Mouse (Mus musculus) intestine, embryonic 15.5 days (tissue): Measurements from ENCODE around the gene Tns2. TPM values are rescaled to one million over a fixed set of nuclear protein-coding genes. Genes with fewer than 3 reads are reported as not detected.
"Not testable (repeated sequence)": the region's sequence is repeated elsewhere in the genome, so short reads cannot be mapped to it uniquely, and the experiment has no call there.

Experiments
- ATAC-seq: fragments of 200-750 bp; cut with Nextera tagmentation; 2 replicates; pipeline ENCODE4 v1.8.0; 2017; ENCODE audit warnings: moderate TSS enrichment, moderate library complexity
- H3K27ac ChIP-seq: fragments of 300-500 bp; sonication (generic); 2 replicates; pipeline ENCODE4 v1.5.1; 2015; ENCODE audit warnings: mild to moderate bottlenecking, inconsistent platforms
- H3K27me3 ChIP-seq: fragments of 300-500 bp; sonication (generic); replicated peaks from 2 replicates; pipeline ENCODE4 v1.6.1; 2015; ENCODE audit warnings: inconsistent platforms
- H3K36me3 ChIP-seq: fragments of 300-500 bp; sonication (generic); 2 replicates; pipeline ENCODE4 v1.6.1; 2015; ENCODE audit warnings: inconsistent platforms
- H3K4me1 ChIP-seq: fragments of 300-500 bp; sonication (generic); replicated peaks from 2 replicates; pipeline ENCODE4 v1.6.1; 2015; ENCODE audit warnings: inconsistent platforms
- H3K4me2 ChIP-seq: fragments of 300-500 bp; sonication (generic); replicated peaks from 2 replicates; pipeline ENCODE4 v1.6.1; 2015; ENCODE audit warnings: mild to moderate bottlenecking, inconsistent platforms
- H3K4me3 ChIP-seq: fragments of 300-500 bp; sonication (generic); replicated peaks from 2 replicates; pipeline ENCODE4 v1.5.1; 2015; ENCODE audit warnings: inconsistent platforms
- H3K9ac ChIP-seq: fragments of 300-500 bp; sonication (generic); 2 replicates; pipeline ENCODE4 v1.6.1; 2015; ENCODE audit warnings: inconsistent platforms
- H3K9me3 ChIP-seq: fragments of 300-500 bp; sonication (generic); 2 replicates; pipeline ENCODE4 v1.6.1; 2016; ENCODE audit warnings: inconsistent platforms
- WGBS: fragments of 180-500 bp; shearing (Covaris S2); methylation state at CpG from one replicate; pipeline ENCODE4 v1.1.7; 2015; 5-methylcytosine and 5-hydroxymethylcytosine counted together
- polyA plus RNA-seq: library from polyadenylated mRNA; unstranded; fragments of >200 nt; fragmentation: Nextera tagmentation; extraction: Ambion mirVana; gene quantifications from 2 replicates; pipeline ENCODE4 v1.2.1, GENCODE M21; 2015

The Tns2 gene
- polyA plus RNA-seq, 1 experiment from 2014 or later = 28.2 TPM

DNA sequence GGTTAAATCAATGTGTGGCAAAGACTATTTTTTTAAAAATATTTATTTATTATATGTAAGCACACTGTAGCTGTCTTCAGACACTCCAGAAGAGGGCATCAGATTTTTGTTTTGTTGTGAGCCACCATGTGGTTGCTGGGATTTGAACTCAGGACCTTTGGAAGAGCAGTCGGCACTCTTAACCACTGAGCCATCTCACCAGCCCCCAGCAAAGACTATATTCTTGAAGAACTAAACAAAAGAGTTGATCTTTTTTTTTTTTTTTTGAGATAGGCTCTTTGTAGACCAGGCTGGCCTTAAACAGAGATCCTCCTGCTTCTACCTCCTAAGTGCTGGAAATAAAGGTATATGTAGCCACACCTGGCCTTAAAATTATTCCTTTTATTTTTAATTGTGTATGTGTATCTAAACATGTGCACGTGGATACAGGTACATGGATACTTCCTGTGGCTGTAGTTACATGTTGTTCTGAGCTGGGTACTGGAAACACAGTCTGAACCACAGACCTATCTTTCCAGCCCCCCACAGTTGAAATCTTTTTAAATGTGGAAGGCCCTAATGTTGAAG, 23.0 kb upstream of the Tns2 start:
- H3K9ac ChIP-seq = no peak overlapping the region
- no peak overlapping the region for H3K27ac ChIP-seq
- ATAC-seq = no peak
- H3K36me3 ChIP-seq = no peaks in the 10 kb centered on the region
- no peak overlapping the region for H3K4me3 ChIP-seq
- no peaks in the 10 kb centered on the region for H3K9me3 ChIP-seq
- 94% methylated on average over 2 of the region's 2 CpGs for WGBS
- H3K27me3 ChIP-seq = no peaks in the 10 kb centered on the region
- no peak overlapping the region for H3K4me2 ChIP-seq
- no peaks in the 10 kb centered on the region for H3K4me1 ChIP-seq

DNA sequence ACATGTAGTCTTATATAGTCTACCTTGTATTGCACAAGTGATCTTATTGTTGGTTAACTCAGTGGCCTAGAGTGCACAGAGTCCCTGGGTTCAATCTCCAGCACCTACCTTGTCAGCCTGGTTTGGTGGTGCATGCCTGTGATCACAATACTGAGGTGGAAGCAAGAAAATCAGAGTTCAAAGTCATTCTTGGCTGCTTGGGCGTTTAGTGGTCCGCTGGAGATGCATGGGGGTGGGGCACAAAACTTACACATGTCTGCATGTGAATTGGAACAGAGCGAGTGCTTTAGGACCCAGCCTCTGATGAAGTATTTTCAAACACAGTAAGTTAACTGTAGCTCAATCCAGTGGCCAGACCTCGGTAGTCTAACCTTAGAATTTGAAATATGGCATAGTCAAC, 21.0 kb upstream of the Tns2 start:
- H3K4me3 ChIP-seq = no peak overlapping the region
- no peak overlapping the region for H3K9ac ChIP-seq
- H3K9me3 ChIP-seq = no peaks in the 10 kb centered on the region
- no peaks in the 10 kb centered on the region for H3K27me3 ChIP-seq
- no peaks in the 10 kb centered on the region for H3K4me1 ChIP-seq
- no peak overlapping the region for H3K4me2 ChIP-seq
- peaks cover 6% of the 10 kb centered on the region; the same call in 1 of the 2 replicates for H3K36me3 ChIP-seq
- no peak for ATAC-seq
- WGBS = 63% methylated on average over 4 of the region's 4 CpGs
- H3K27ac ChIP-seq = no peak overlapping the region

DNA sequence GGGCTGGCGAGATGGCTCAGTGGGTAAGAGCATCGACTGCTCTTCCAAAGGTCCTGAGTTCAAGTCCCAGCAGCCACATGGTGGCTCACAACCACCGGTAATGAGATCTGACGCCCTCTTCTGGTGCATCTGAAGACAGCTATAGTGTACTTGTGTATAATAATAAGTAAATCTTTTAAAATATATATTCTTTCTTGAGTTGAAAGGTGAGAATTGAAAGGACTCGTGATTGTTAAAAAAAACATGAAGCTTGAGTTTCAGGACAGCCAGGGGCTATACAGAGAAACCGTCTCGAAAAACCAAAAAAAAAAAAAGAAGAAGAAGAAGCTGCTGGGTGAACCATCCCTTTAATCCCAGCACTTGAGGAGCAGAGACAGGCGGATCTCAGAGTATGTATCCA, 20.3 kb upstream of the Tns2 start:
- not testable (repeated sequence) for H3K9me3 ChIP-seq, H3K4me3 ChIP-seq, ATAC-seq, H3K4me1 ChIP-seq, H3K27ac ChIP-seq, H3K9ac ChIP-seq, H3K4me2 ChIP-seq, H3K27me3 ChIP-seq
- H3K36me3 ChIP-seq = peaks cover 12% of the 10 kb centered on the region
- 78% methylated on average over 8 of the region's 8 CpGs for WGBS

DNA sequence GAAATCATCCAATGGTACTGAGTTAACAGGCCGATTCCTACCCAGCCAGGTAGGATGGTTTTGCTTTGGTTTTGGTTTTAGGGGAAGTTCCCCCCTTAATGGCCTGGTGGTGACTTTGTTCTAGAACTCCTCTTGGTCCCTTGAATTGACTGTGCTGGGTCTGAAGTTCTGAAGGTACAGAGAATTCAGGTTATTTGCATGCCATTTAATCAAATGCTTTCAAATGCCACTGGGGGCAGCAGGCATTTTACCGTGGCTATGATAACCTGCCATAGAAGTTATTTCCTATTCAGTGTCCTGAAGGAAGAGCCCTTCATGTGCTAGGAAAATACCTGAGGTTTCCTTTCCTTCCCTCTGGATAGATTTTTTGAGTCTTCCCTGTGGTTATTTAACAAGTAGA, 19.8 kb upstream of the Tns2 start:
- H3K9ac ChIP-seq = 0 out of 2 replicates have a peak overlapping the region, but pooled peaks have one; percentile 2
- H3K27ac ChIP-seq = no peak overlapping the region
- no peak for ATAC-seq
- H3K27me3 ChIP-seq = no peaks in the 10 kb centered on the region
- H3K36me3 ChIP-seq = peaks cover 12% of the 10 kb centered on the region
- no peaks in the 10 kb centered on the region for H3K4me1 ChIP-seq
- H3K9me3 ChIP-seq = no peaks in the 10 kb centered on the region
- 63% methylated on average over 2 of the region's 2 CpGs for WGBS
- no peak overlapping the region for H3K4me3 ChIP-seq
- no peak overlapping the region for H3K4me2 ChIP-seq

DNA sequence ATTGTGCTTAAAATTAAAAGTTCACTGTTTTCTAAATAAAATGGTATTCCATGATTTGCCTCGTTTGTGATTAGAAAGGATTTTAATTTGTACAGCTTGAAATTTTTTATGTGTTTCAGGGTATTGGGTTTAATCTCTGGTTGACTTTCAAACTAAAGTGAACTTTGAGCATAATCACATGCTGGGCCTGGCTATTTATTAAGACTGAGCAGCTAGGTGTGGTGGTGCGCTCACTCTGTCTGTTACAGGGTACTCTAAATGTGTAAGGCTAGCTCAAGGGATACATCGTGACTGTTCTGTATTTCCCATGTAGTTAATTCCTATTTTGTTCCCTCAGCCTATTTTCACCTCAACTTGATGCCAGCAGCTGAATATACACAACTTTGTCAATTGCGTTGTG, 18.1 kb upstream of the Tns2 start:
- WGBS = 76% methylated on average over 4 of the region's 4 CpGs

DNA sequence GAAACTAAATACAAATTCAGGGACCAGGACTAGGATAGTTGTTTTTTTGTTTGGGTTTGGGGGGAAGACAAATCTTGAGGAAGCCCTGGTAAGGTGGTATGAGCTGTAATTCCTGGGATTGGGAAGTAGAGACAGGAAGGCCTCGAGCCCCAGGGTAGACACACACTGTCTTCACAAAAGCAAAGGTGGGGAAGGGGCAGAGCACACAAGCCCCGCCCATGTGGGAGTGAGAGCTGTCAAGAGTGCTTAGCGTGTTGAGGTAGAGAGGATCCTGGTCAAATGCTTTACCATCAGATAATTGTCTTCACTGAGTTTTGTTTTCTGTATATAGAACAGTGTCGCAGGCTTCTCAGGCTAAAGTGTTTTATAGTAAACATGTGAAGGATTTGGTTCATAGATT, 17.2 kb upstream of the Tns2 start:
- Histone ChIP-seq H3K9me3 (no peaks in the 10 kb centered on the region), H3K9ac (no peak overlapping the region), H3K36me3 (peaks cover 31% of the 10 kb centered on the region), H3K27ac (no peak overlapping the region), H3K4me2 (no peak overlapping the region), H3K4me3 (no peak overlapping the region), H3K27me3 (no peaks in the 10 kb centered on the region), H3K4me1 (no peaks in the 10 kb centered on the region)
- no peak for ATAC-seq
- 71% methylated on average over 4 of the region's 4 CpGs for WGBS

More for the DNA sequence above, 18.1 kb upstream of the Tns2 start:
- ATAC-seq = no peak
- no peaks in the 10 kb centered on the region for H3K9me3 ChIP-seq
- H3K4me1 ChIP-seq = no peaks in the 10 kb centered on the region
- no peak overlapping the region for H3K4me2 ChIP-seq
- no peaks in the 10 kb centered on the region for H3K27me3 ChIP-seq
- H3K4me3 ChIP-seq = no peak overlapping the region
- H3K27ac ChIP-seq = no peak overlapping the region
- H3K9ac ChIP-seq = no peak overlapping the region
- H3K36me3 ChIP-seq = peaks cover 25% of the 10 kb centered on the region

DNA sequence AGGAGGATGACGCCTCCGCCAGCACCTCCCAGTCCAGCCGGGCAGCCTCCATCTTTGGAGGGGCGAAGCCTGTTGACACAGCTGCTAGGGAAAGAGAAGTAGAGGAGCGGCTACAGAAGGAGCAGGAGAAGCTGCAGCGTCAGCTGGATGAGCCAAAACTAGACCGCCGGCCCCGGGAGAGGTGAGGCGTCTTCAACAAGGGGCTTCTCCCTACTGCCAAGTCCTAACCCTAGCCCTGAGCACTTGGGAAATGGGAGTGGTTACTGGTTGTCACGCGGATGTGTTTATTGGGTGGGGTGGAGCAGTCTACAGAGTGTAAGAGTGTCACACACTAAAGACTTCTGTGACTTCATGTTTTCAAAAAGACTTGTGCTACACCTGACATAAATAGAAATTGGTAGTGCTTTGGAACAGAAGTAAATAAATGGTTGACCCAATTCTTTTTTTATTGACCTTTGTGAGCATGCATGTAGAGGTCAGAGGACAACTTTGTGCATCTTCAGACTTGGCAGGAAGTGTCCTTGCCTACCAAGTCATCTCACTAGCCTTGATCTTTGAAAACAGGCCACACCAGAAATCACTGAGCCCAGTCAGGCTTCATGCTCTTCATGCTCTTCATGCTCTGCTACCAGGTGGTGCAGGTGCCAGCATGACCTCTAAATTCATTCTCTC, 10.2 kb upstream of the Tns2 start:
- ATAC-seq = no peak
- no peaks in the 10 kb centered on the region for H3K9me3 ChIP-seq
- H3K9ac ChIP-seq = no peak overlapping the region
- H3K27ac ChIP-seq = no peak overlapping the region
- WGBS = 80% methylated on average over 12 of the region's 12 CpGs
- H3K27me3 ChIP-seq = no peaks in the 10 kb centered on the region
- no peak overlapping the region for H3K4me2 ChIP-seq
- H3K4me1 ChIP-seq = no peaks in the 10 kb centered on the region
- peaks cover 81% of the 10 kb centered on the region for H3K36me3 ChIP-seq
- no peak overlapping the region for H3K4me3 ChIP-seq

DNA sequence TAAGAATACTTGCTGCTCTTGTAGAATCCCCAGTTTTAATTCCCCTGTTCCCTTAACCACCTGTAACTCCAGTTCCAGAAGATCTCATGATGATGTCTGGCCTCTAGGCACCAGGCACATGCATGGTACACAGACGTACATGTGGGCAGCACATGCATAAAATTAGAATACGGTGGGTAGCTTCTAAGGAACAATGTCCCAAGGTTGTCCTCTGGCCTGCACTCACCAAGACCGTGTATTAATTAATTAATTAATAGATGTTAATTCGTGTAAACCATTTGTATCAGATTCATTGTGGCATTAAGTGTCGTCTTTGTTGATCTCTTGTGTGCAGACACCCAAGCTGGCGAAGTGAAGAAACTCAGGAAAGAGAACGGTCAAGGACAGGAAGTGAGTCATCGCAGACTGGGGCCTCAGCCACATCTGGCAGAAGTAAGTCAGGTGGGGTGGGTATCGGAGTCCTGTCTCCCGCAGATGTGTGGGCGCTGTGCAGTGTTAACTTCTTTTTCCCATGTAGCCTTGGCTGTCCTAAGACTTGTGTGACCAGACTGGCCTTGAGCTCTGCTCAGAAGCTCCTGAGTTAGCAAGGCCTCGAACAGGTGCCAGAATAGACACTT, 9.0 kb upstream of the Tns2 start:
- H3K9me3 ChIP-seq = no peaks in the 10 kb centered on the region
- no peaks in the 10 kb centered on the region for H3K27me3 ChIP-seq
- no peak overlapping the region for H3K27ac ChIP-seq
- H3K4me3 ChIP-seq = no peak overlapping the region
- H3K4me1 ChIP-seq = no peaks in the 10 kb centered on the region
- no peak overlapping the region for H3K9ac ChIP-seq
- no peak overlapping the region for H3K4me2 ChIP-seq
- H3K36me3 ChIP-seq = peaks cover 87% of the 10 kb centered on the region
- 72% methylated on average over 12 of the region's 12 CpGs for WGBS
- no peak for ATAC-seq

DNA sequence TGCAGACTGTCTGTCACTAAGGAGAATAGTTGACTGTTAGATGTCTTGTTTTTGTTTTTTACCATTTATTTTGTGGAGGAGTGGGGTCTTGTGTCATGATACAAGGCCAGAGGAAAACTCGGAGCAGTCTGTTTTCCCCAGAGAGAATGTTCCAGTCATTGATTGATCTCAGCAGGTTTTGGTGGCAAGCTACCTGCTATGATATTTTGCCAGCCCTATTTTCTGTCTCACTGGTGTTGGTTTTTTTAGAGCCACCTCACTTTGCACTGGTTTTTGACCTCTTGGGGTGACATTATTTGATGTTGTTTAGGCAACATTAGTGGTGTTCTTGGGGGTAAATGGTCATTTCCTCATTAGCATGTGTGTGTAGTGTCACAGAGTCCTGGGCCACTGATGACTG, 8.5 kb upstream of the Tns2 start:
- Histone ChIP-seq H3K27ac (no peak overlapping the region), H3K4me1 (no peaks in the 10 kb centered on the region), H3K4me3 (no peak overlapping the region), H3K4me2 (no peak overlapping the region), H3K9me3 (no peaks in the 10 kb centered on the region), H3K27me3 (no peaks in the 10 kb centered on the region), H3K36me3 (peaks cover 85% of the 10 kb centered on the region), H3K9ac (no peak overlapping the region)
- no peak for ATAC-seq
- WGBS = 79% methylated on average over 1 of the region's 1 CpGs

DNA sequence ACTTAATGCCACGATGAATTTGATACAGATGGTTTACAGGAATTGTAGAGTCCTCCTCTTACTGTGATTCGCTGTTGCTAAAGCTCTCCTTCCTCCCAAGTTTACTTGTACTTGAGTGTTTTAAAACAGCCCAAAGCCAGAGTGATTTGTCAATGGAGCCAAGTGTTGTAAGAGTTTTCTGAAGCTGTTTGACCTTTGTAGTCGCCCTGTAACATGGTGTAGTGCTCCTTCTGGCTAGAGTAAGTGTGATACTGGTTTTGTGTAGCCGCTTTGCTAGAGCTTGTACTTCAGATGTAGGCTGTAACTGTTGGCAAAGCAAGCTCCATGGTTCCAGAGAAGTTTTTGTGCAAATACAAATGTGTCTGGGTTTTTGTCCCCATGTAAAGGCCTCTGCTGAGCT, 8.0 kb upstream of the Tns2 start:
- Histone ChIP-seq H3K36me3 (peaks cover 81% of the 10 kb centered on the region), H3K9me3 (no peaks in the 10 kb centered on the region), H3K4me3 (no peak overlapping the region), H3K27ac (no peak overlapping the region), H3K9ac (no peak overlapping the region), H3K27me3 (no peaks in the 10 kb centered on the region), H3K4me1 (peaks cover 1% of the 10 kb centered on the region; the same call in 1 of the 2 replicates), H3K4me2 (no peak overlapping the region)
- WGBS = 81% methylated on average over 4 of the region's 4 CpGs
- no peak for ATAC-seq

DNA sequence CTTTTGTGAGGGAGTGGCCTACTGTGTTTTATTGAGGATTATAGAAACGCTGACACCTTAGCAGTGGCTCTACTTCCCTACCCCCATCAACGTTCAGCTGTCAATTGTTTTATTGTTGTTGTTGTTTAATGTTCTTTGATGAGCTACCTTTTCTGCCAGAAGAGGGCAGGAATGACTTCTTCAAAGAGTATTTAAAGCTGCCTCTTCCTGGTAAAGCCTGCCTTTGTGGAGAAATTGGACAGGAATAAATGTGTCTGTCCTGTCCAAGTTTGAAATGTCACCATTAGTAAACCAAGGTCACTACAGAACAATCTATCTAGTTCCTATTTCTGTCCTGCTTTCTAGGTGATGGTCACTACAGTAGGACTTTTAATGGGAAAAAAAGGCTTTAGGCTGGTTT, 6.1 kb upstream of the Tns2 start:
- Histone ChIP-seq H3K27ac (no peak overlapping the region), H3K9me3 (no peaks in the 10 kb centered on the region), H3K9ac (no peak overlapping the region), H3K4me3 (no peak overlapping the region), H3K4me2 (no peak overlapping the region), H3K27me3 (no peaks in the 10 kb centered on the region), H3K4me1 (peaks cover 15% of the 10 kb centered on the region), H3K36me3 (peaks cover 65% of the 10 kb centered on the region)
- ATAC-seq = no peak
- WGBS = 28% methylated on average over 2 of the region's 2 CpGs

DNA sequence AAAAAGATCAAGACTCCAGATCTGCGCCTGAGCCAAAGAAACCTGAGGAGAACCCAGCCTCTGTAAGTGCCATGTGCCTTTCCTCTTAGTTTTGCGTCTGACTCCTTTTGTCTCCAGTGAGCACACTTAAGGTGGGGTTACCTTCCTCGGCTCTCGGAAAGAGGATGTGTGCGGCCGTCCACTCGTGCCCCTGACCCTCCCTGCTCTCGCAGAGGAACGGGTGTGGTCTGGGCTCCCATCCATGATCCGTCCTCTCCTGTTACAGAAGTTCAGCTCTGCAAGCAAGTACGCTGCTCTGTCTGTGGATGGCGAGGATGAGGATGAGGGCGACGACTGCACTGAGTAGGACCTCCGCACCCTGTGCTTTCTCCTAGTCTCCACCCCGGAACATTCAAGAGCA, 5.2 kb upstream of the Tns2 start:
- no peak overlapping the region for H3K27ac ChIP-seq
- H3K4me2 ChIP-seq = no peak overlapping the region
- H3K9me3 ChIP-seq = no peaks in the 10 kb centered on the region
- 82% methylated on average over 16 of the region's 16 CpGs for WGBS
- H3K9ac ChIP-seq = no peak overlapping the region
- H3K4me3 ChIP-seq = no peak overlapping the region
- peaks cover 22% of the 10 kb centered on the region for H3K4me1 ChIP-seq
- H3K27me3 ChIP-seq = no peaks in the 10 kb centered on the region
- ATAC-seq = no peak
- peaks cover 62% of the 10 kb centered on the region for H3K36me3 ChIP-seq
